Mouse (Mus musculus) embryo, embryonic 11.5 days (tissue): ENCODE measurements around the gene Pilrb1.

ENCODE experiments used
- DNase-seq: peaks from one replicate; pipeline ENCODE4 v3.0.0-alpha.2; 2012; ENCODE audit warnings: low read depth, low spot score

Gene Pilrb1

DNA sequence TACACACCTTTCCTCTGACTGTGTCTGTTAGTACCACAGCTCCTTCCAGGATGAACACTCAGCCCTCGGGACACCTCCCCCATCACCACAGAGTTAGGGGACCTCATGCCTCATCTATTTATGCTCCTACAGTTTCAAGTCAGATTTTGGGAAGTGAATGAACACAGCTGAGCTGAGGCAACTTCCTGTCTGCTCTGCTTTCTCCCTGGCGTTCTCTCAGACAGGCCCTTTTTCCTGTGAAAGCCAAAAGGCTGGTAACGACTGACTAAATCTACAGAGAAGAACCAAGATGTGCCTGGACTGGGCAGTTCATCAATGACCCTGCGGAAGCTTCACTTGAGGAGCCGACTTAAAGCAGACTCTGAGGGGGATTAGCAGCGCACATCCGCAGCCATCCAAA, 27.7 kb downstream of the Pilrb1 start:
- DNase-seq: no peak

DNA sequence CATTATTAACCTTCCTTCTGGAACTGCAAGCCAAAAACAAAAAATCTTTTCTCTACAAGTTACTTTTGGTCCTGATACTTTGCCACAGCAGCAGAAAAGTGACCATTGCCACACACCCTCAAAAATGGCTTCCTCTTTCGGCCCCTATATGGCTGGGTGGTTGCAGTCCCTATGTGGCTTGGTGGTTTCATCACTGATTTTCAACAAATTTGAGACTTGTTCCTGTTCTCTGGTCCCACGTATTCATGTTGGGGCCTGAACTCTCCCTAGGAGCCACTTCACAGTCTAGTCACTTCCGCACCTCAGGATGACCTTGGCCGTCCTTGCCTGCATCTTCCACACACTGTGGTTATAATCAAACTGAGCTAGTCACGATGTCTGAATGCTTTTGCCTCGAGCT, 29.2 kb downstream of the Pilrb1 start:
- DNase-seq: no peak

- DNase-seq: no peak
Observed at GRCm38 (mm10) chr5:137826421-137826820, 31.5 kb downstream of the Pilrb1 start.

DNA sequence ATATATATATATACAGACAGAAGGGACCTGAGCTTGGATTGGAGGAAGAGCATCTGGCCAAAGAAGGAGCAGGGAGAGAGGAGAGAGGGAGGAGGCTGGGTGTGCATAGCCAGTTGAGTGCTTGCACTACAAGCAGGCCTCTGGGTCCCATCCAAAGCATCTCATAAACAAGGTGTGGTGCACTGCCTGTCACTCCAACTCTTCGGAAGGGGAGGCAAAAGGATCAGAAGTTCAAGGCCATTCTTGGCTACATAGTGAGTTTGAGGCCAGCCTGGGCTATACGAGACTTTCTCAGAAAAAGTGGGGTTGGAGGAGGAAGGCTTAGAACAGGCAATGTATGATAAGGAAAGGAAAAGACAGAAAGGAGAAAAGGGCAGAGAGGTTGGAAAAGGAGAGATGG, 31.9 kb downstream of the Pilrb1 start:
- no peak for DNase-seq

GRCm38 (mm10) chr5:137825030-137825429, 32.9 kb downstream of the Pilrb1 start:
- DNase-seq: no peak

DNA sequence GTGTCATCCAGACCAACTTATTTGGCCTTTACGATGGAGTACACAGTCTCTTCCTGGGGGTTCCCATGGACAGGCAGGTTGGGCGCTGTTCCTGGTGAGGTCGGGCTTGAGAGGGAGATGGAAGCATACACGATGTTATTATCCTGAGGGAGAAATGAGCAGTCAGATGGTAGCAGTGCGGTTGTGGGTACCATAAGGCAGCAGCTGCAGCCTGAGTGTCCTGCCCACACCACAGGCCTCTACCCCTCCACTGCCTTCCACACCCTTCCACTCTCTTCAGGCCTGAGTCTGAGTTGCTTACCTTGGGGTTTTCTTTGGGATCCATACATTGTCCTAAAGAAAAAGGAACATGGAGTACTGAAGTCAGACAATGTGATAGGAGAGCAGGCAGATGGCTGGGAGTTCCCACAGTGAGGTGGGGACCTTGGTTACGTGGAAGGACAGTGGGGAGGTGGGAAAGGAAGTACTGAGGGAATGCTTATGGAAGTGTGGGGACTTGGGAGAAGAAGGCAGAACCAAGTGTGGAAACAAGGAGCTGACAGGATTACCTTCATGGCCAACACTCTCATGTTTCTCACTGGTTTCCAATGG, 34.4 kb downstream of the Pilrb1 start:
- DNase-seq: no peak

DNA sequence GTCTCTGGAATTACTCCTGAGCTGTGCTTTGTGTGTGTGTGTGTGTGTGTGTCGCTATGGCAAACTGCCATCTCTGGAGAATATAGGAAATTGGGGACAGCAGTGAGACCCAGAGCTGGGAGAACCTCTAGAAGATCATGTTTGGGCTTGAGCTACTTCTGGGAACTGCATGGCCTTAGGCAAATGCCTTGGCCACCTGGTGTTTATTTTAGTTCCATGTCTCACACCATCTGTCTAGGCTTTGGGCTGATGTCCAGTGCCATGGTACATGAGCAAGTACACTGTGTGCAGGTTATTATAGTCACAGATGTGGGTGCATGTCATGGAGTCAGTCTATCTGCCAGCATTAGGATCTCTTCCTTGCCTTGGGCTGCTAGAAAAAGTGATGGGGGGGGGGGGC, 35.3 kb downstream of the Pilrb1 start:
- DNase-seq: no peak

DNA sequence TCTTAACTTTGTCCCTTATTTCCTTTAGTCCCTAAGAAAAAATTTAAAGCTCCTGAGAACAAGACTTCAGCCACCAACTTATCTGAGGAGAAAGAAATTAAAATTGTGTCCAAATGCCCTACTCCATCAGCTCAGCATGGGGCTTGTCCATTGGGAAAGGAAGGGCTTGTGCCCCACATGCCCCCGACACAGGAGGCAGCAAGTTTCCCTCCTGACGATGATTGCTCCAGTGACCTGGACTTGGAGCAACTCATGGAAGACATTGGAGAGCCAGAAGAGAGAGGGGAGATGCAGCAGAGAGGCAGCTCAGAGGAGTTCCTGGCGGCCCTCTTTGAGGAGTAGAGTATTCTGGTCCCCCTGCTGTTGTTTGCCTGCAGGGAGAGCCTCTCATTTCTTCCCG, 35.8 kb downstream of the Pilrb1 start:
- no peak for DNase-seq

- DNase-seq: no peak
Observed at GRCm38 (mm10) chr5:137817466-137818222, 40.3 kb downstream of the Pilrb1 start.

DNA sequence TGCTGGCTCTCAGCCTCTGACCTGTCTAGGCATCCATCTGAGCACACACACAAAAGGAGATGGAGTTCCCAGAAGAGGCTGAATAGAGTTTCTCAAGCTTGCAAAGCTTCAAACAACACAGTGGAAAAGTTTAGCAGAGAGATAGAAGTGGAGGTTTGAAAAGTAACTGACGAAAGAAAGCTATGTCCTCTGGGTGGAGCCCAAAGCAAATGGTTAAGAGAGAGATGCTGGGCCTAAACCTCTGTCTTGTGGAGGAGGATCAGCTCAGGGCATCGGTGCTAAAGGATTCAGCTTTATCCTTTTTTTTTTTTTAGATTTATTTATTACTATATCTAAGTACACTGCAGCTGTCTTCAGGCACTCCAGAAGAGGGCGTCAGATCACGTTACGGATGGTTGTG, 49.6 kb downstream of the Pilrb1 start:
- DNase-seq: no peak

- no peak for DNase-seq
Observed at GRCm38 (mm10) chr5:137806158-137806557, 51.7 kb downstream of the Pilrb1 start.
